Mouse (Mus musculus) megakaryocyte, embryonic 14.5 days (primary cell): ENCODE data around the gene Btnl4. TPM values are rescaled to one million over a fixed set of nuclear protein-coding genes. Genes with fewer than 3 reads are reported as not detected.
"Not testable (repeated sequence)": the region's sequence is repeated elsewhere in the genome, so short reads cannot be mapped to it uniquely, and the experiment has no call there.

Experiments used
- H3K27me3 ChIP-seq: replicated peaks from 2 replicates; pipeline ENCODE3; 2012; ENCODE audit warnings: inconsistent platforms
- H3K36me3 ChIP-seq: replicated peaks from 2 replicates; pipeline ENCODE3; 2012; ENCODE audit warnings: low read length, inconsistent platforms, mixed read lengths
- H3K4me1 ChIP-seq: 2 replicates; pipeline ENCODE4 v1.6.1; 2012; ENCODE audit warnings: inconsistent platforms
- H3K4me3 ChIP-seq: replicated peaks from 2 replicates; pipeline ENCODE3; 2012; ENCODE audit warnings: moderate library complexity, mild to moderate bottlenecking, inconsistent platforms
- H3K9me3 ChIP-seq: 2 replicates; pipeline ENCODE4 v1.6.1; 2012; ENCODE audit warnings: inconsistent platforms
- FLI1 ChIP-seq: IDR thresholded peaks from 2 replicates; pipeline ENCODE4 v1.6.1; 2012; ENCODE audit warnings: low read length, inconsistent platforms, mixed read lengths
- GATA1 ChIP-seq: IDR thresholded peaks from 3 replicates; pipeline ENCODE4 v1.6.1; 2012; ENCODE audit warnings: mixed read lengths, low read length, inconsistent platforms, borderline replicate concordance
- polyA plus RNA-seq: library from polyadenylated mRNA; stranded (reverse); fragments of >175 nt; gene quantifications from 2 replicates; pipeline ENCODE4 v1.2.3, GENCODE M21; 2012; ENCODE audit warnings: low replicate concordance; ENCODE audit not compliant: insufficient read depth

Btnl4 gene
- polyA plus RNA-seq, 1 experiment, result not detected

DNA sequence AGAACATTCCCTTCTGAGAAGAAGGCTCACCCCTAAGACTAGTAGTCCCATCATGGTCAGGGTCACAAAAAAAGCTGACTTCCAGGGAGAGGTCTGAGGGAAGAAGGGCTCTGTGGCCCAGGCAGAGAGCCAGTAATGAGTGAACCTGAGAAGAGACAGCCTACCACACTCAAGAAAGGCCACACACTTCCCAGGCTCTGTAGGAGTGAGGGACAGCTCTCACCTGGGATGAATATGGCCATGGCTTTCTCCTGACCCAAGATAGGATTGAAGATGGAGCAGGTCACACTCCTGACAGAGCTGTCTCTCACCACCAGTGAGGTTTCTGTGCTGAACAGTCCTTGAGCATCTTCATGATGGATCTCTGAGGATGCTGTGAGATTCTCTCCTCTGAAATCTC lies 15.7 kb upstream of the Btnl4 start:
- H3K9me3 ChIP-seq, result no peaks in the 10 kb centered on the region; the same call in 1 of the 2 replicates
- peaks cover 22% of the 10 kb centered on the region for H3K27me3 ChIP-seq
- TF ChIP-seq FLI1, result no peak
- no peak for TF ChIP-seq GATA1
- H3K4me1 ChIP-seq, result no peaks in the 10 kb centered on the region
- no peaks in the 10 kb centered on the region for H3K36me3 ChIP-seq
- no peak overlapping the region for H3K4me3 ChIP-seq

DNA sequence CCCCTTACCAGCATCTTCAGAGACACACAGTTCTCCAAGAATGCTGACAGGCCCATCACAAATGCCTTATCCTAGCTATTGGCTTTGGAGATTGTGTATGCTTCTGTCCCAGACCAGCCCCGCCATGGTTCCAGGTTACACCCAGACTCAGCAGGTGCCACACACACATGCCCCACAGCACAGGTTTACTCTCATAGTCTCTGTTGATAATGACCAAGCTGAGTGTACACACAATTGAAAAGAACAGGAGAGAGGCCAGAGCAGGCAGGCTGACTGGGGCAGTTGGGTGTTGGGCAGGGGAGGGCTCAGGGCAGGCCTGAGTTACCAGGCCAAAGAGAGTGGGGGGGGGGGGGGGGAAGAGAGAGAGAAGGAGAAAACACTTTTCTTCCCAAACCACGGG lies 691 bp downstream of the Btnl4 start:
- no peak for TF ChIP-seq FLI1
- TF ChIP-seq GATA1, result no peak

DNA sequence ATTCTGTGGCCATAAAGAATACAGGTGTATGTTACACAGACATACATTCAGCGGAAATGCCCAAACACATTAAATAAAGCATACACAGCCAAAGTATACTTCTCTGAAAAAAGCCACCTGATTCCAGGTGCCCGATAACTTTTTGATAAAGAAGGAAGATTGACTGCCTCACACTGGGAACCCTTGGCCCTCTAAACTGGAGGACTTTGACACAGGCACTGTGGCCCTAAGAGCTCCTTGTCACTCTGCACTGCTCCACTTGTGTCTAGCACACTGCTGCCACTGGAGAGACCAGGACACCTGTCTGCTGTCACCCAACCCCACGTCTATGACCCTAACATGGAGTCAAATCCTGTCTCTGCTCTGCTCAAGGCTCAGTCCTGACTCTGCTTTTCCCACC lies 2.1 kb downstream of the Btnl4 start:
- peaks cover 55% of the 10 kb centered on the region for H3K27me3 ChIP-seq
- H3K4me3 ChIP-seq, result no peak overlapping the region
- no peak for TF ChIP-seq FLI1
- TF ChIP-seq GATA1, result no peak
- no peaks in the 10 kb centered on the region for H3K36me3 ChIP-seq
- H3K4me1 ChIP-seq, result no peaks in the 10 kb centered on the region
- no peaks in the 10 kb centered on the region for H3K9me3 ChIP-seq

More for the DNA sequence above, 691 bp downstream of the Btnl4 start:
- peaks cover 50% of the 10 kb centered on the region for H3K27me3 ChIP-seq
- H3K9me3 ChIP-seq, result no peaks in the 10 kb centered on the region
- no peak overlapping the region for H3K4me3 ChIP-seq
- no peaks in the 10 kb centered on the region for H3K4me1 ChIP-seq
- H3K36me3 ChIP-seq, result no peaks in the 10 kb centered on the region

DNA sequence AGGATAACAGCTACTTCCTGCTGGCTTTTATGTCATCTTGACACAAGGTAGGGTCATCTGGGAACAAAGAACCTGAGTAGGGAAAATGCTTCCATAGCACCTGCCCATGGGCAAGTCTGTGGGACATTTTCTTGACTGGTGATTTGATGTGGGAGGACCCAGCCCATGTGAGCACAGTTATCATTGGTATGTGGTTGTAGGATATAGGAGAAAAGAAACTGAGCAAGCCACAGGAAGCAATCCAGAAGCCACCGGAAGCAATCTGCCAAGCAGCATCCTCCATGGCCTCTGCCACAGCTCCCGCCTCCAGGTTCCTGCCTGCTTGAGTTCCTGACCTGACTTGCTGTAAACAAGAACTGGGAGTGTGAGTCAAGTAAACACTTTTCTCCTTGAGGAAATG lies 6.6 kb downstream of the Btnl4 start:
- TF ChIP-seq FLI1 (no peak), GATA1 (no peak)

DNA sequence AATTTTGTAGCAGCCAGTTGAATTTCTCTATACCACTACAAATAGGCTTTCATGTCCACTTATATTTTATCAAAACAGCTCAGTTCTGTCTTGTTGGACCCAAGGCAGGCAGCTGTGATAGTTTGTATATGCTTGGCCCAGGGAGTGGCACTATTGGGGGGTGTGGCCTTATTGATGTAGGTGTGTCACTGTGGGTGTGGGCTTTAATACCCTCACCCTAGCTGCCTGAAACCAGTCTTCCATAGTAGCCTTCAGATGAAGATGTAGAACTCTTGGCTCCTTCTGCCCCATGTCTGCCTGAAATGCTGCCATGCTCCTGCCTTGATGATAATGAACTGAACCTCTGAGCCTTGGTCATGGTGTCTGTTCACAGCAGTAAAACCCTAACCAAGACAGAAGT lies 11.2 kb downstream of the Btnl4 start:
- peaks cover 51% of the 10 kb centered on the region for H3K27me3 ChIP-seq
- H3K9me3 ChIP-seq, H3K4me3 ChIP-seq, H3K36me3 ChIP-seq, H3K4me1 ChIP-seq: not testable (repeated sequence)

More for the DNA sequence above, 6.6 kb downstream of the Btnl4 start:
- H3K9me3 ChIP-seq, result no peaks in the 10 kb centered on the region
- no peaks in the 10 kb centered on the region for H3K36me3 ChIP-seq
- no peak overlapping the region for H3K4me3 ChIP-seq
- peaks cover 80% of the 10 kb centered on the region for H3K27me3 ChIP-seq
- peaks cover 5% of the 10 kb centered on the region; the same call in 1 of the 2 replicates for H3K4me1 ChIP-seq

DNA sequence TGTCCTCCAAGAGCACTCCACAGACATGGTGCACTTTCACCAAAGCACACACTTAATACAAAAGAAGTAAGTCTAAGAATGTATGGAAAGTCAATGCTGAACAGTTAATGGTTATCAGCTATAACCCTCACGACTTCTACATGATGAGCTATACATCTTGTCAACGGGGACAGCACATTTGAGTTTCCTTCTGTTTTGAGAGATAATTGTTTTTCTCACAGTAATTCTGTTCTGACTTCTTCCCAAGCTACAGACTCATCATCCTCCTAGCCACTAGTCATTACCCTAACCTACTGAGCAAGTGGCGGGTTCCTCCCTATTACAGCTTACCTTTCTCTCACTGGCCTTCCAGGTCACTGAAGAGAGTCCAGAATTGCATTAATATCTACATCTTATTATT lies 17.9 kb downstream of the Btnl4 start:
- H3K27me3 ChIP-seq, result peaks cover 54% of the 10 kb centered on the region
- H3K36me3 ChIP-seq, result no peaks in the 10 kb centered on the region
- H3K4me3 ChIP-seq, result no peak overlapping the region
- no peak for TF ChIP-seq GATA1
- TF ChIP-seq FLI1, result no peak
- H3K4me1 ChIP-seq, result peaks cover 17% of the 10 kb centered on the region
- no peaks in the 10 kb centered on the region for H3K9me3 ChIP-seq

DNA sequence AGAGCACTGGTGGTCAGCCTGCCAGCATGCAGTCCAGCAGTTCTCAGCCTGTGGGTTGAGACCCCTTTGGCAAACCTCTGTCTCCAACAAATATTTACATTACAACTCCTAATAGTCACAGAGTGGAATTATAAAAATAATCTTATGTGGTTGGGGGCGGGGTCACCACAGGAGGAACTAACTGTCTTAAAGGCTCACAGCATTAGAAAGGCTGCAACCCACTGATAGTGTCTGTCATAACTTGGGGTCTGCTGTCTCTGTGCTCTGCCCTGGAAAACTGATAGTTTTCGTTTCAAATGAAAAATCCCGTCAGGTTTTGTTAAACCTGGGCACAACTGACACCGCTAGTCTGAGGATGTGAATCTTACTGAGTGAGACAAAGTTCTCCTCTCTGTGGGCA lies 19.4 kb downstream of the Btnl4 start:
- Histone ChIP-seq H3K4me1 (peaks cover 17% of the 10 kb centered on the region), H3K9me3 (no peaks in the 10 kb centered on the region), H3K4me3 (peak overlapping the region; percentile 24), H3K27me3 (peaks cover 66% of the 10 kb centered on the region), H3K36me3 (no peaks in the 10 kb centered on the region)
- no peak for TF ChIP-seq GATA1
- TF ChIP-seq FLI1, result no peak

DNA sequence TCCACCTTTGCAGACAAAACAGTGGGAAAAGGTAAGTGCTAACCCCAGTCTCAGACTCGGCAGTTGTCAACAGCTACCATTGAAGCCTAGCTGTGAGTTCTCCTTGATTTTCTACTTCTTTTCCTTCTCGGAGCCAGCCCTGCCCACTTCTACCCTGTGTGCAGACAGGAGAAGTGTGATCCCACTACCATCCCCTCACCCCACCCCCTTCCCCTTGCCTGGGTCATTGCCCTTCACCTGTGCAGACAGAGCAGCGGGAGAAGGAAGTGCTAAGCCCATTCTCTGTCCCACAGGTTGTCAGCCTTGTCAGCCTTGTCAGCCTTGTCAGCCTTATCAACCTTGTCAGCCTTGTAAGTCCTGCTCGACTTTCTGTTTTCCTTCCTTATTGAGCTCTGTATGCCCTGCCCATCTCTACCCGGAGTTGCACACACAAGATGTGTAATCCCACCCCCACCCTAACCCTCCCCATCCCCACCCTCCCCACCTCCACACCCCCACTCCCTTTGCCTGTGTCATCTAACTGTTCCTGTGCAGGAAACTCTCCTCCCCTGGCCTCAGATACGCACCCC lies 28.6 kb downstream of the Btnl4 start:
- TF ChIP-seq FLI1 (no peak), GATA1 (no peak)
- Histone ChIP-seq H3K4me1 (peaks cover 8% of the 10 kb centered on the region; the same call in 1 of the 2 replicates), H3K4me3 (peak overlapping the region; percentile 15), H3K27me3 (peaks cover 62% of the 10 kb centered on the region), H3K9me3 (no peaks in the 10 kb centered on the region), H3K36me3 (no peaks in the 10 kb centered on the region)

DNA sequence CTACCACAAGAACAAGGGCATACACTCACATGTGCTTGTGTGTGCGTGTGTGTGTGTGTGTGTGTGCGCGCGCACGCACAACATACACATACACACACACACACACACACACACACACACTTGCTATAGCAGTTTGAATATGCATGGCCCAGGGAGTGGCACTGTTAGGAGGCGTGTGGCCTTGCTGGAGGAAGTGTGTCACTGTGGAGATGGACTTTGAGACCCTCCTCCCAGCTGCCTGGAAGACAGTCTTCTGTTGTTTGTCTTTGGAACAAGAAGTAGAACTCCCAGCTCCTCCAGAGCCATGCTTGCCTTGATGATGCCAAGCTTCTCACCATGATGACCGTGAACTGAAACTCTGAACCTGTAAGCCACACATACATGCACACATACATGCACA lies 35.1 kb downstream of the Btnl4 start:
- TF ChIP-seq FLI1, result no peak
- TF ChIP-seq GATA1, result no peak
- Histone ChIP-seq H3K4me3 (no peak overlapping the region), H3K36me3 (no peaks in the 10 kb centered on the region), H3K4me1 (peaks cover 8% of the 10 kb centered on the region), H3K9me3 (no peaks in the 10 kb centered on the region), H3K27me3 (peaks cover 55% of the 10 kb centered on the region)

DNA sequence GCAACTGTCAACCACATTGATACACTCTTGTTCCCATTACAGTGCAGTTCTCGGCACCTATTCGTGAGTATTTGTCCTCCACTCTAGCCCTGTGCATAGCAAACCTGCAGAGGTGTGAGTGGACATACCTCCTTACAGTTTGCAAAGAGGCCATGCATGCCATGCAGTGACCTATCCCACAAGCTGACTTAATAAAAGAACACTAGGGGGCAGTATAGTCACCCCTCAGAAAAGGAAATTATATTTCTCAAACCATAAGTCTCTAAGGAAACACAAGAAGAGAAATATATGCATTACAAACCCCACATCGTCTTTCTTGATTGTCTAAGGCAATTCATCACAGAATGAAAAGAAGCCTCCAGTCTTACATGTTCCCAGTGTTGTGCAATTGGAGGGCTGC lies 37.3 kb downstream of the Btnl4 start:
- Histone ChIP-seq H3K27me3 (peaks cover 53% of the 10 kb centered on the region), H3K9me3 (peaks cover 14% of the 10 kb centered on the region), H3K4me3 (no peak overlapping the region), H3K4me1 (peaks cover 8% of the 10 kb centered on the region), H3K36me3 (no peaks in the 10 kb centered on the region)
- no peak for TF ChIP-seq GATA1
- TF ChIP-seq FLI1, result no peak

DNA sequence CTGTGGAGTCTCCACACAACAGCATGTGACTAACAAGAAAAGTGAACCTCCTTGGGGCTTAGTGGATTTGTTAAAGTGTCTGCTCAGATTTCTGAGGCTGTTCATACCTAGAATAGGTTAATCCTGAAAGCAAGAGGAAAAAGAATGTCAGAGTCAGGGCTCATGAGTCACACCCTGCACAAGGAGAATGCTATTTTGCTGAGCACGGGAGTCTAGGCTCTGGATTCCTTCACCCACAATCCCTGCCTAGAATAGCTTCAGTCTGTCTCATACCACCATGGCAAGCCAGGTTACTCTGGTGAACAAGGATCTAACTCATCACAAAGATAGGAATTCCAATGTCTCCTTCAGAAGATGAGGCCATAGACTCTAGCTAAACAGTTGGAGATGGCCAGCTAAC lies 38.5 kb downstream of the Btnl4 start:
- H3K9me3 ChIP-seq, result peaks cover 18% of the 10 kb centered on the region
- H3K27me3 ChIP-seq, result peaks cover 50% of the 10 kb centered on the region
- H3K36me3 ChIP-seq, result no peaks in the 10 kb centered on the region
- TF ChIP-seq GATA1 (no peak), FLI1 (no peak)
- no peak overlapping the region for H3K4me3 ChIP-seq
- H3K4me1 ChIP-seq, result peaks cover 8% of the 10 kb centered on the region
